Mouse (Mus musculus): ENCODE measurements around the gene Esrrg.

The Esrrg gene

GRCm38 (mm10) chr1:188008476-188008875 lies 399.9 kb downstream of the Esrrg start:
- DNase-seq: no peak

DNA sequence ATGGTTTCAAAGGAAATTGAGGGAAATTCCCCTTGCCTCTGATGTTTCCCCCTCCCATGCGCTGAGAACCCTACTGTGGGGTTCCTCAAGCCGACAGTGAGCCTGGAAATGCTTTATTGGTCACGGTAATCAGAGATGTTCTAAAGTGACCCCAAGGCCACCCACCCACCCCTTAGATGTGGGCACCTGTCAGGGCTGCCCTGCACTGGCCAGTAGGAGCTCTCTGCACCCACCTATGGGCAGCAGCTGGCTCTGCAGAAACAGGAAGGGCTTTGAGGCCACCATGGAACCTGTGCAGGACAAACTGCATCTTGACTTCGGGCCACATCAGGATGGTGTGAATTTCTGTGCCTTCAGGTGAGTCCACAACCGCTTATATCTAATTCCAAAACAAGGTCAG lies 401.3 kb downstream of the Esrrg start:
- DNase-seq: no peak

DNA sequence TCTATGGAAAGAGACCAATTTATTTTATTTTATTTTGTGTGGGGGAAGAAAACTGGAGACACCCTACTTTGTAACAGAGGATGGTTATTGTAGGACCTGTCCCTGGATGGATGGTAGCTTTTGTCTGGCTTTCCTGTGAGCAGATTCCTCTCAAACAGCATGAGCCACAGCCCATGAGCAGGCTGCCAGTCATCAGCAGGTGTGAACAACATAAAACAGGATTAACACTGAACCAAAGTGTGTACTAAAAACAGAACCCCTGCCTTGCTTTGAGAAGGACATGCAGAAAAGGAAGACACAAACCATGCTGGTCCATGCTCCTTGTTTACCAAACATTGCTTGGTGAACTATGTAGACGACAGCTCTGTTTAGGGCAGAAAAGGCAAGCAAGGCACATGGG lies 402.3 kb downstream of the Esrrg start:
- DNase-seq: no peak

DNA sequence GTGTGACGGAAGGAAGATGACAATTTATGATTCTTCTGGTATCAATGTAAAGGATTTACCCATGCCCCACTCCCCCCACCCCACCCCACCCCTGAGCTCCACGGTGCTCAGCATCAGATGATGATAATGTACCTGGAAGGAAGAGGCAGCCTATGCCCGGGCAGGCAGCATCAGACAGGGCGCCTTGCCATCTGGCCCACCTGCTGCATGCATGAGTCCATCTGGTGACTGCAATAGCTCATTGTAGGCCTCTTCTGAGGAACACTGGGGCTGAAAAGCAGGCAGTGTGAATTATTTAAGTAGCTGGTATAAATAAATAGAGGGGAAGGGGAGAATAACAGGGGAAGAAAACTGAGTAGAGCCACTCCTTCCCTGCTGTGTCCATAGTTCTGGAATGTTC lies 405.8 kb downstream of the Esrrg start:
- DNase-seq: no peak

GRCm38 (mm10) chr1:188017956-188018862 lies 409.6 kb downstream of the Esrrg start:
- peak; percentile 4 for DNase-seq

DNA sequence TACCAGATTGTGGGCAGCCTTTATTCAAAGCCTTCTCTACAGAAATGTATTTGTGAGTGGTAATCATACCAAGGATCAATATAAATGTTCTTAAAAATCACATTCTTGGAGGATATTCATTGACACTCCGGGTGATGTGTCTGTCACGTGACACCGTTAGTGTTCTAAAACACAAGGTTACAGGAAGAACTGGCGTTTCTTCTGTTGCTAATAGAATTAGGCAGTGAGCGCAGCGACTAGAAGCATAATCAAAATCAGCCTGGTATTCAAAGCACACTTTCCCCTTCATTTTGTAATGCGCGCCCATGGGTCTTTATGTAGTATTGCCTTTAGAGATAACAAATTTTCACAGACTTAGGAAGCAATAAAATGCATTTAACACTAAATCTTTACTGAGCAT lies 420.6 kb downstream of the Esrrg start:
- DNase-seq: no peak

DNA sequence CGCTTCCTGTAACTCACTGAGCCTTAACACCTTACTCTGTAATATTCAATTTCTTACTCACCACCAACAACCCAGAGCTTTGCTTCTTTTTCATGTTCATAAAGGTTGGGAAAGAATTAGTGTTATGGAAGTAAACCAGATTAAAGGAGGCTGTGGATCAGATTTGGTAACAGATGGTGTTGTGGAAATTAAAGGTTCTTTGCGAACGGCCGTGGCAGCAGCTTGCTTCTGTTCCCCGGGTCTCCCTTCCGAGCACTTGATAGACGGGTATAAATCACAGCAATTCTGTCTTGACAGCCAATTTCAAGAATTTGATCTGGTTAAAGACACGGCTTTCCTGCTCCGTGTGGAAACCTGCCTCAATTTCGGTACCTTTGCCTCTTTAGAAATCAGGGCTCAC lies 421.5 kb downstream of the Esrrg start:
- no peak for DNase-seq

DNA sequence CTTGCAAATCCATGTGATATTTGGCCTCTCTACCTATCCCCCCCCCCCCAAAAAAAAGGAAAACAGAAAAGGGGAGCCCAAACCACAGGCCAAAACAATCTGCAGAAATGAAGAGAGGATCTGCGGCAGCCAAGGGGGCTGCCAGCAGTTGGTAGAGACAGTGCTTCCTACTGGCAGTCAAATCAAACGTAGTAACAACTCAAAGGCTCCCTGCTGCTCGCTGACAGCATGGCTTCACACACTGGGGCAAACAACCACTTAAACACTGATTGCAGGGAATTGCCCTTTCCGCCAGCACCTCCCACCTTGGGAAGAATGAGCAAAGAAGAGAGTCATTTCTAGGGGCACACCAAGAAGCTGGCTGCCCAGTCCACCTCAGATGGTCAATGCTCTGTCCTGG lies 422.7 kb downstream of the Esrrg start:
- no peak for DNase-seq

DNA sequence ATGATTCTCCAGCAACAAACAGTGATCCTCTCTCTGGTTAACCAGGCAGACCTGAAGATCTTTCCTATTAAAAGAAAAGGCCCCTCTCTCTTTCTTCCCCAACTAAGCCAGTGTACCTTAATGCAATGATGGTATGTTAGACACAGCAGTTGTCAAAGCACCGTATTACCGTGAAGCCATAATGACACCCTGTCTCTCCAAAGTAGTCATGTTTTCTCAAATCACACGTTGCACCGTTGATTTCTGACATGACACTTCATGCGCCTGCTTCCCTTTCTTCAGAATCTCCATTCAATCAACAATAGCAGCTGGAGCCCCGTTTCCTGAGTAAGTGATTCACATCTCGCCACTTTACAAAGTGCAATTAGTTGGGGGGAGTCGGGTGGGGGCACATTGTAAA lies 427.4 kb downstream of the Esrrg start:
- no peak for DNase-seq

GRCm38 (mm10) chr1:188046691-188047121 lies 438.1 kb downstream of the Esrrg start:
- no peak for DNase-seq

GRCm38 (mm10) chr1:188047148-188047547 lies 438.6 kb downstream of the Esrrg start:
- DNase-seq: no peak

GRCm38 (mm10) chr1:188055888-188056287 lies 447.3 kb downstream of the Esrrg start:
- peak; percentile 6 for DNase-seq

- no peak for DNase-seq
These were observed 449.3 kb downstream of the Esrrg start for GRCm38 (mm10) chr1:188057892-188058291.

DNA sequence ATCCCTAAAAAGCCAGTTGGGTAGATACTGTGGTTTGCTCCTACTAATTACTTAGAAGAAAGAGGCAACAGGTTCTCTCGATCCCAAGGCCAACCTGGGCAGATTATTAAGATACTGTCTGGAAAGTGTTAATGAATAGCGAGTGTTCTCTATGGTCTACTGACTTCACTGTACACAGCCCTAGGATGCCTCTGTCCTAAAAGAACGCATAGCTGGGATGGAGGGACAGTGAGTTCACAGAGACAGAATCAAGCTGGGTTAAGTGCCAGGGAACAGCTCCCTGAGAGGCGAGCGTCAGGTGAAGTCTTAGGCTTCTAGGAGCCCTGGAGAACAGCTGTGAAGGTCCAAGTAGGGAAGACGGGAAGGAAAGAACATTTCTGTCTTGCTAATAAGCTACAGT lies 450.4 kb downstream of the Esrrg start:
- no peak for DNase-seq

DNA sequence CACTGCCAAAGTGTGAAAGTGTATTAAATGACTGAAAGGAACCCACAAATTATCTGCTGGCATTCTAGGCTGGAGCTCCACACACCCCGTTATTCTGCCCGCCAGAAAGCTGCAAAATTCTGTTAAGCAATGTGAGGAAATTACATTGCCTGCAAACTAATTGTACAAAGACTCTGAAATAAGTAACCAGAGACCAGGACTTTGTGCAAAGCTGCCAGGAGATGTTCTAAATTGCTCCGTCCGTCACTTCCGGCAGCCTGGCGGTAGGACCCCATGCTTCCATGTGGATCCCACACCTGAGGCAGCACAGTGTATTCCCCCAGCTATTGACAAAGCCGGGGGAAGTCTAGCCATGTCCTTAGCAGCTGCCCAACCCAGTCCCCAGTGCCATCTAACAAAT lies 451.9 kb downstream of the Esrrg start:
- DNase-seq: no peak

- no peak for DNase-seq
These were observed 460.2 kb downstream of the Esrrg start for GRCm38 (mm10) chr1:188068833-188069232.

DNA sequence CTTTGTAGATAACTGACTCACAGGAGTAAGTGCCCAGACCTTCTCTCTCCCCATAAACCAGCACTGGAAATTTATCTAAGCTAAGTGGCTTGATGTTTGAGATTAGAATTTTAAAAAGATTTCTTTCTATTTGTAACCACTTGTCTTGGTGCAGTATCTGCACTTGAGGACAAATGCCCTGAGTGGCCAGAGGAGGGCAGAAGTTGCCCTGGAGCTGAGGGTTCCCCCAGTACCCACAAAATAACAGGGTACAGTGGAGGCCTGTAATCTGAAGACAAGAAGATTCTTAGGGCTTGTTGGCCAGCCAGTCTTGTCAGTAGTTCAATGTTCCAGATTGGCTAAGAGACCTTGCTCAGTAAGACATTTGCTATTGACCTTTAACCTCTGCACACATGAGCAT lies 461.3 kb downstream of the Esrrg start:
- DNase-seq: no peak

DNA sequence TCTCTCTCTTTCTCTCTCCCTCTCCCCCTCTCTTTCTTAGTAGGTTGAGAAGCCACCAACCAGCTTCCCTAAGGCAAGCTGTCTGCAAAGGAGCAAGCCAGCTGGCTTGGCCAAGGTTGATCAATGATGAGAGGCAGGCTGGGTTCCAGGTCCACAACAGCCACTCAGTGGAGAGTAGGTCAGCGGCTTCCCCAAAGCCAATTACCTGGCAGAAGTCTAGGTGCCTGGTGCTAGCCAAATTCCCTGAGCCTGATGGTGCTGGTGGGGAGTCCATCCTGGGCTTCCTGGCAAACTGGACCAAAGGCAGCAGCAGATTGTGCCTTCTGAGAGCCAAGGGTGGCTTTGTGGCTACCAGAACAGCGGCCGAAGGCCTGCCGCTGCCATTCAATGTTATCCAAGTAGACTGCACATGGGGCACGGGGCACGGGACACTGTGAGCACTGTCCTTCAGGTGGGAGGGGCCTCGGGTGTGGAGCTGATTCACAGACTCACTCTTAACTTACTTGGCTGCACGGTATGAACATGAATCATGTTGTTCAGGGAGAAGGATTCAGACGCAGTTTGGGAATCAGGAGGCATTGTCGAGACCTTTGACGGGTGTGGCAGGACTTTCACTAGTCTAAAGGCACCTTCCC lies 469.1 kb downstream of the Esrrg start:
- DNase-seq: no peak

GRCm38 (mm10) chr1:188080261-188080875 lies 471.8 kb downstream of the Esrrg start:
- no peak for DNase-seq

DNA sequence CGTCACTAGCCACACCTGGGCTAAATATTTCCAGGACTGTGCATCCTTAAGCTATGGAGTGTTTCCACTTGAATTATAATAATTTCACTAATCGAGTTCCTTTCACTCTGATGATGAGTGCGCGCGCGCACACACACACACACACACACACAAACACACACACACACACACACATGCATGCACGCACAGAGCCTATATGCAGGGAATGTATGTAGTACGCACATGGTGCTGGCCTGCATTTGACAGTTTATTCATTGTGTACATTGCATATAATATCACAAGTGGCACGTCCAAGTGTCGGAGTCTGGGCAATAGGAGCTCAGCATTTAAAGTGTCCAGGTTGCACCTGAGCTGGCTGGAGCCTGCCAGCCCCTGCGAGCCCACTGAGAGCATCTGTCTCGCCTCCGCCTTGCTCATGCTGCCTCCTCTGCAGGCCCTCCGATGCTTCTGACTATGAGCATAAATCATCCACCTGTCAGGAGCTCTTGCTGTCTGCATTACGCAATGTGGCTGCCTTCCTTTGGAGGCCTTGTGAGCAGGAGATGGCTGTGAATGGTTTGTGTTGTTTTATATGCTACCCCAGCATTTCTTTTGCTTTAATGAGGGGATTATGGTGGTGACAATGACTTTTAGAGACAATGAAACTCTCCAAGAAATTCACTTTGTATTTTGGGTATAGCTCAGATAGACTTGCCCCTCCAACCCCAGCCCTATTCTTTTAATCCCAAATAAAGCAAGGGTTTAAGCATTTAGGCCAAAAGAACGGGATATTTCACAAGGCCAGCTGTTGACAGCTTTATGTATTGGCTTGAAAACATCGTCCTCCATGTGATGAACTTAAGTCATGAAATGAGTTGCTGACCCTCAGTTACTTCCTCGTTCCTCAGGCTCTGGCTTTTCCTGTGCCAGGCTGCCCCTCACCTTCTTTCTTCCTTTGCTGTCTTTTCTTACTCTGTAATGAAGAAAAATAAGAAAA lies 474.4 kb downstream of the Esrrg start:
- no peak for DNase-seq

- no peak for DNase-seq
These were observed 476.7 kb downstream of the Esrrg start for GRCm38 (mm10) chr1:188085116-188085879.

DNA sequence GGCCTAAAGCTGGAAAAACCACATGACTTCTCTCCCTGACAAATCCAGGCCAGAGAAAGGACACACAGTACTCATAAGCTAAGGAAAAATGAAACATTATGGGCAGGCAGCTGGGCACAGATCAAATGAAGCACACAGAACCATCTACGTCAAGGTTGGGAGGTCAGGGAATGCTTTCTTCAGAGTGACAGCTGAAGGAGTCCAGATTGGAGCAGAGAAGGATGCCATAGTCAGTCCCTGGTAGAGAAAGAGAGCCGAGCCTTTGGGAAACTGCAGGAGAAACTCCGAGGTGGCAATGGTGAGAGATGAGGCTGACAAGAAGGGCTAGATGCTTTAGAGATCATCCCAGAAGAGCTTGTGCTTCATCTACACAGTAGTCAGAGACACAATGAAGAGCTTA lies 485.1 kb downstream of the Esrrg start:
- DNase-seq: peak; percentile 13

Measured in lung, postnatal 10 days (tissue).